Mouse (Mus musculus) kidney, postnatal 14 days (tissue): ENCODE results near the gene Creld2.
A peak's percentile ranks its signal among the peaks of the same experiment; 100 is the strongest.

Source experiments
- DNase-seq: peaks from one replicate; pipeline ENCODE4 v3.0.0; 2022; ENCODE audit warnings: mixed read lengths

The Creld2 gene

GRCm38 (mm10) chr15:88854119-88854968 is 34.9 kb downstream of the Creld2 start:
- peak; percentile 89 for DNase-seq

DNA sequence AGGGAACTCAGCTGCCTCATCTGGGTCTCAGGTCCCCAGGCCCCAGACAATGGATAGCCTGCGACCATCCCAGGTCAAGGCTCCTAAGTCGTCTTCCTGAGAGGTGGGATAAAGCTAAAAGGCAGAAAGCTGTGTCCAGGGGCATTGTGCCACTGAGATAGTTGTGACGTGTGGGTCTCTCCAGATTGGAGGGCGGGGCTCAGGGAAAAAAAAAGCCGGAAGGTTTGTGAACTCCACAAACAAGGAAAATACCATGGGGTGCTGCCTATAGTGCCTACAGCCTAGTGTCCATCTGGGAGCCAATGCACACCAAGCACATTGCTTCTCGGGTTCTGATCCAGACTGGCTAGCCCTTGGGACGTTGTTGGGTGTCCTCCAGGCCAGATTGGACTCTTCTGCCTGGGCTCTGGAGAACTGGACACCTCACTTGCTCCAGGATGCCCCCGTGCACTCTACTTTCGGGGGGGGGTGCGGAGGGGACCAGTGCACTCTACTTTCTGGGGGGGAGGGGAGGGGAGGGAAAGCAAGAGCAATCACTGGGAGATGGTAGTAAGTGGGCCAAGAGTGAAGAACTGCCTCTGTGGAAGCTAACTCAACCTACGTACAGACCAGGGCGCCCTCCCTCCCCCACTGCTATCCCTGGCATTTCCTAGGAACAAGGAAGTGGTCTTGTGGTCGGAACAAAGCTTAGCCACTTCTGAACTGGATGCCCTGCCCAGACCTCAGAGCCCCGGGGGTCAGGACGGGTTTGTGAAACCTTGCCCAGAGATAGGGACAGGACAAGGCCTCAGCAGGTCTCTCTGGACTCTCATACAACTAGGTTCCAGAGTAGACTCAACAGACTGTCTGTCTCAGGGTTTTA is 35.8 kb downstream of the Creld2 start:
- peak; percentile 55 for DNase-seq

GRCm38 (mm10) chr15:88855896-88856417 is 36.5 kb downstream of the Creld2 start:
- peak; percentile 25 for DNase-seq

DNA sequence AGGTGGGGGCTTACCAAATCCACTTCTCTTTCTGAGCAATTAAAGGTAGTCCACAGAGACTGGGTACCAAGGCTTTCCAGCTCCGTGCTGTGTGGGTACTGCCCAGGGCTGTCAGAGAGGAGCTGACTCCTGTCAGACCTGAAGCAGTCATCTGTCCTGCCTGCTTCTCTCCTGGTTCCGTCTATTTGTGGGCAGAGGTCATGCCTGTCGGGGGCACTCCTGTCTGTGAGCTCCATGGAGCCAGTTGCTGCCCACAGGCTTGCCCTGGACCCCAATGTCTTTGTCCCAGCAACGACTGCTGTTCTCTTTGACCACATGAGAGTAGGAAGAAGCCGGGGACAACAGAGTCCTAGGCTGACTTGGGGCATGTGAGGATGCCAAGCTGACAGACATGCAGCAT is 37.2 kb downstream of the Creld2 start:
- no peak for DNase-seq

- no peak for DNase-seq
These were observed 37.9 kb downstream of the Creld2 start for GRCm38 (mm10) chr15:88857361-88857760.

- peak; percentile 35 for DNase-seq
These were observed 38.7 kb downstream of the Creld2 start for GRCm38 (mm10) chr15:88858141-88858541.

GRCm38 (mm10) chr15:88858707-88859106 is 39.3 kb downstream of the Creld2 start:
- DNase-seq, result no peak

DNA sequence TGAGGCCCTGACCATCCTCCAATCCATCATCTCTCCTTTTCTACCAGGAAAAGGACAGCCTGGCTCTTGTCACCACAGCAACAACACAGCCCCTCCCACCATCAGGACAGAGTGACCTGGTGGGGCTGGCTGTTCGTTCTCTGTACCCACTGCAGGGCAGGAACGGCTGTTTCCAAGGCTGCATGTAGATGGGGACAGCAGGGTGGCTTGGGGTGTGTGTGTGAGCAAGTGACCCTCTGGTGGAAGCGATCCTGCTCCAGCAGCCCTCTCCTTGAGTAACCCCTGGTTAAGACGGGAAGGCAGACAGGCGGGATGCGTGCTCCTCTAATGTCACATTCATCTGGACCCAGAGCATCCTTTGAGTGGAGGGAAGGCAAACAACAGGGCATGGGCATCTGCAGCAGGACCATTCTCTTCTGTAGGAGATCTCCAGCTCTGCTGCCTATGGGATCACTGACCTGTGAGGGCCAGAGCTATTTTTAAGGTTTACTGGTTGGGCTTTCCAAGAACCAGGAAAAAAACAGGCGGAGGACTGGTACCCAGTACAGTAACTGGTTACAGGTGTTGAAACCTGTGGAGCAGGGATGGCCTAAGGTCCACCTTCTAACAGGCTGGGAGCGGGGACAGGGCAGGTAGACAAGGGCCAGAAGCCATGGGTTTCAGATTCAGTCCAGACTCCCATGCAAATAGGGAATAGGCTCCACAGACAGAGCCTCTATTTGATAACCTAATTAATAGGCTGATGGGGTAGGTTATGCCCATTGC is 39.9 kb downstream of the Creld2 start:
- no peak for DNase-seq

DNA sequence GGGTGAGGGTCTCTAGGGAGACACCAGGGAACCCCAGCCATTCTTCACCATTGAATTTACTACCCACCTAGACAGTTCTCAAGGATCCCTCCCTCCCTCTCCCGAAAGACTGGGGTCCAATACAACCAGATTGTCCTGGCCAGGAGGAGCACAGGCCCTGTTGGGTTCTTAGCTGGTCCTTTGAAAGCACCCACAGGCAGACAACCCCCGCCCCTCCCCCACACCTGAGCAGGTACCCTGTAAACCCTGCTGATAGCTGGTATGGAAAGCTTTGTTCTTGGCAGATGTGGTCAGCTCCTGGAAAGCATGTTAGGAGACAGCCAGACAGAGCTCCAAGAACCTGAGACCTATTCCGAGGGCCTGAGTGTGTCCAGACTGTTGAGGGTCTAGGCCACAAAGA is 41.3 kb downstream of the Creld2 start:
- DNase-seq, result no peak

- DNase-seq, result peak; percentile 99
These were observed 42.6 kb downstream of the Creld2 start, which contains the start of gene Pim3 for GRCm38 (mm10) chr15:88861772-88862622. Gene Pim3 (plus strand): TSS chr15:88862186.

GRCm38 (mm10) chr15:88862881-88863694 is 43.6 kb downstream of the Creld2 start:
- peak; percentile 77 for DNase-seq

DNA sequence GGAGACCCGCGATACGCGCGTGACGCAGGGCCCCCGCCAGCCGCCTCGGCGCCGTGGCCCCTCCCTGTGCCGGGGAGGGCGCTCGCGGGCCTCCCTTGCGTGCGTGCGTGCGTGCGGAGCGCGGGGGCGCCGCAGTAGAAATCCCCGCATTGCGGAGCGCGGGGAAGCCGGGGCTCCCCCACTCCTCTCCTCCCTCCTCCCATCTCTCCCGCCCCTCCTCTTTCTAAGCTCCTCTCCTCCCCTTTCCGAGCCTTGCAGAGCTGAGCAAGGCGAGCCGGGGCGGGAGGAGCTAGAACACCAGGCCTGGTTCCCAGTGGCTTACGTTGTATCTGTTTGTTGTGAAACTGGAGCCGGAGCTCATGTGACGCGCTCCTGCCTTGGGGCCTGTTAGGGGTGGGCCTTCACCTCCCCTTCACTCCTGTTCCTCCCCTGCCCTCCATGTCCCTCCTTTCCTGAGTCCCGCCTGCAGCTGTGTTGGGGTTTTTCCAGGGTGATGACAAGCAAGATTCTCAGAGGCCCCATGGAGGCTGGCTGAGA is 44.3 kb downstream of the Creld2 start:
- DNase-seq, result peak; percentile 95

GRCm38 (mm10) chr15:88864270-88865030 is 45.0 kb downstream of the Creld2 start:
- DNase-seq, result peak; percentile 79

DNA sequence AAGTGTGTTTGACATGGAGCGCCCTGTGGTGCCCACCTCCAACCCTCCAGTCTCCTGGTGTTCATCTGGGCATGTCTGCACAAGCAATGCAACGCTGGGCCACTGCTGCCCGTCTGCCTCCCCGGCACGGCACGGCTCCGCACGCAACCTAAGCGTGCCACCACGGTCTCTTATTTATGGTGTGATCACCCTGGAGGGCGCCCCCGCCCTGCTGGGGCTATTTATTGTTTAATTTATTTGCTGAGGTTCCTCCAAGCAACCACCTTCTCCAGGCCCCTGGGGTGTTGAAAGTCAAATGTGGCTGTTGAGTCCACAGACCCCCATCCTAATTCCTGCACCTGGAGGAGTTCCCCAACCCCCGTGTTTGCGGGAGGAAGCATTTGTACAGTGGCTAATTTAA is 45.6 kb downstream of the Creld2 start:
- no peak for DNase-seq

- peak; percentile 44 for DNase-seq
These were observed 46.6 kb downstream of the Creld2 start for GRCm38 (mm10) chr15:88865888-88866695.

DNA sequence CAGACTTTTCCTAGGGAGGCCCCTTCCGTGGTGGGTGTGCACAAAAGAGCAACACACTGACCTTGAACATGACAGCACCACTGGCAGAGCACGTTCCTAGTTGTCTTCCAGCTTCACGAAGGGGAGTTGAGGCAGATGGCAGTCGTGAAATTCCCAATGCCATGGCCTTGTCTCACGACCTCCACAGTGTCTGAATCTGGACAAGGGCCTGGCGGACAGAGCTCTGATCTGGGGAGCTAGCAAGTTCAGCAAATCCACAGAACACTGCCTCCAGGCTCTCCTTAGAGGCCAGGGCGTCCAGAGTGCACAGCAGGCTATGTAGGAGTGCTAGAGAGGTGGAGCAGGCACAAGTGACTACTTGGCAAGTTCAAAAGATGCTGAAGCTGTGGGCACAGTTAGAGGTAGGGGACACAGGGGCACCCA is 47.5 kb downstream of the Creld2 start:
- no peak for DNase-seq

- peak; percentile 91 for DNase-seq
These were observed 48.0 kb downstream of the Creld2 start for GRCm38 (mm10) chr15:88867368-88868023.
